Mouse (Mus musculus) intestine, embryonic 16.5 days (tissue): ENCODE measurements around the gene Clec3b. TPM values are rescaled to one million over a fixed set of nuclear protein-coding genes. Genes with fewer than 3 reads are reported as not detected.

Experiments
- ATAC-seq: fragments of 200-750 bp; cut with Nextera tagmentation; 2 replicates; pipeline ENCODE4 v1.8.0; 2017; ENCODE audit warnings: moderate TSS enrichment, moderate library complexity
- H3K27ac ChIP-seq: fragments of 300-500 bp; sonication (generic); 2 replicates; pipeline ENCODE4 v1.5.1; 2014; ENCODE audit warnings: mild to moderate bottlenecking, low read length
- H3K27me3 ChIP-seq: fragments of 300-500 bp; sonication (generic); replicated peaks from 2 replicates; pipeline ENCODE4 v1.6.1; 2014; ENCODE audit warnings: low read length, control low read depth, mixed read lengths; ENCODE audit not compliant: control insufficient read depth, insufficient read depth
- H3K36me3 ChIP-seq: fragments of 300-500 bp; sonication (generic); 2 replicates; pipeline ENCODE4 v1.6.1; 2014; ENCODE audit warnings: low read length, control low read depth; ENCODE audit not compliant: control insufficient read depth, insufficient read depth
- H3K4me1 ChIP-seq: fragments of 300-500 bp; sonication (generic); 2 replicates; pipeline ENCODE4 v1.6.1; 2014; ENCODE audit warnings: low read length, control low read depth, mixed read lengths; ENCODE audit not compliant: control insufficient read depth, insufficient read depth
- H3K4me2 ChIP-seq: fragments of 300-500 bp; sonication (generic); 2 replicates; pipeline ENCODE4 v1.6.1; 2014; ENCODE audit warnings: low read depth, low read length, control low read depth
- H3K4me3 ChIP-seq: fragments of 300-500 bp; sonication (generic); 2 replicates; pipeline ENCODE4 v1.5.1; 2014; ENCODE audit warnings: mild to moderate bottlenecking, low read length
- H3K9ac ChIP-seq: fragments of 300-500 bp; sonication (generic); 2 replicates; pipeline ENCODE4 v1.6.1; 2014; ENCODE audit warnings: low read depth, low read length
- H3K9me3 ChIP-seq: fragments of 300-500 bp; sonication (generic); 2 replicates; pipeline ENCODE4 v1.6.1; 2016; ENCODE audit warnings: low read length, control low read depth; ENCODE audit not compliant: control insufficient read depth
- WGBS: fragments of 180-500 bp; shearing (Covaris S2); extraction: QIAGEN DNeasy Blood & Tissue Kit; methylation state at CpG from one replicate; pipeline ENCODE4 v1.1.7; 2014; 5-methylcytosine and 5-hydroxymethylcytosine counted together
- polyA plus RNA-seq: library from polyadenylated mRNA; unstranded; fragments of >200 nt; fragmentation: Nextera tagmentation; extraction: Ambion mirVana; gene quantifications from 2 replicates; pipeline ENCODE4 v1.2.1, GENCODE M21; 2015

Gene Clec3b
- polyA plus RNA-seq, 1 experiment from 2014 or later = 0.27 TPM

DNA sequence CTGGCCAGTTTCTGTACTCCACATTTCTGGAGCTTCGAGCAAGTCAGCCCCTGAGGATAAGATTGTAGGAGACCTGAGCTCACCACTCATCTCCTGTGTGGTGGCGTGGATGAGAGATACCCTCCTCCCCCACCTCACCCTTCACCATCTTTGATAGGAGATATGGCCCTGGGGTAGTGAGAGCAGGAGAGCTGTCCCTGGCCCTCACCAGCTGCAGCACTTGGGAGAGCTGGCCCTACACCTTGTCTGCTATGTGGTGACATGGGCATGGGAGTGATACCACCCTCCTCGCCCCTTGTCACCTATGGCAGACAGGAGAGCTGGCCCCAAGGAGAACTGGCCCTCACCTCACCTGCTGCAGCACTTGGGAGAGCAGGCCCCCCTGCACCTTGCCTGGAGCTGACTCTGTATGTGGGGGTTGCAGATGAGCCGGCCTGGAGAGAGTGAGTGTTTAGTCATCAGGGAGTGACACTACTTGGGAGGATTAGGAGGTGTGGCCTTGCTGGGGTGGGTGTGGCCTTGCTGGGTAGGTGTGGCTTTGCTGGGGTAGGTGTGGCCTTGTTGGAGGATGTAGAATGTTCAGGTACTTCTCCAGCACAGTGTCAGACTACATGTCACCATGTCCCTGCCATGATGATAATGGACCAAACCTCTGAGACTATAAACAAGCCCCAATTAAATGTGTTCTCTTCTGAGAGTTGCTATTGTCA is 12.4 kb downstream of the Clec3b start:
- Histone ChIP-seq H3K36me3 (no peaks in the 10 kb centered on the region), H3K4me3 (no peak overlapping the region), H3K9ac (no peak overlapping the region), H3K4me1 (no peaks in the 10 kb centered on the region), H3K9me3 (no peaks in the 10 kb centered on the region), H3K27ac (no peak overlapping the region), H3K4me2 (no peak overlapping the region), H3K27me3 (no peaks in the 10 kb centered on the region)
- 83% methylated on average over 4 of the region's 4 CpGs for WGBS
- no peak for ATAC-seq

DNA sequence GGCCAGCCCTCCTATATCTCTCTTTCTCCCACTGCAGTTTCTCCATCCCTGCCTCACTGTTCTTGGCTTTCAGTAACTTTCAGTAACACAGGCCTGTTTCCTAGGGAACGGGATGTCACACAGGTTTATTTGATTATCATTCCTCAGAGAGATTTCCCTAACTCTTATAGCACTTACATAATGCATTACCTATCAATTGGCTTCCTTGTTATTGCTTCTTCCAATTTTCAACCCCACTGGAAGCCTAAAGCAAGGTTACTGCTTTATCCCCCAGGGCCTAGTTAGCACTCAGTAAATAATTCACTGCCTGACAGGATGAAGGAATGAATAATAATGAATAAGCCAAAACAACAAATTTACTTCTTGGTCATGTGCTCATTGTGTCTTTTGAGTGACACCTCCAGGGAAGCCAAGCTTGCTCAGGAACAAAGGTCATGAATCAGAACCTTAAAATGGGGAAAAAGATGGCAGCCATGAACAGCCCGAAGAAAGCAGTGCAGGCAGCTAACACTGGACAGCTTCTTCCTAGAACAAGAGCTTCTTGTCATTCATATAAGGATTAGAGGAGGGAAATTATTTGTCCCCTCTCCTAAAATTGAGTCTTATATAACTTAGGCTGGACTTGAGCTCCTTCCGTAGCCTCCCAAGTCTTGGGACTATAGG is 15.2 kb downstream of the Clec3b start:
- Histone ChIP-seq H3K27me3 (no peaks in the 10 kb centered on the region), H3K4me3 (no peak overlapping the region), H3K9me3 (no peaks in the 10 kb centered on the region), H3K4me1 (no peaks in the 10 kb centered on the region), H3K36me3 (no peaks in the 10 kb centered on the region), H3K9ac (no peak overlapping the region), H3K27ac (no peak overlapping the region), H3K4me2 (no peak overlapping the region)
- ATAC-seq = no peak
- WGBS = 91% methylated on average over 3 of the region's 3 CpGs

DNA sequence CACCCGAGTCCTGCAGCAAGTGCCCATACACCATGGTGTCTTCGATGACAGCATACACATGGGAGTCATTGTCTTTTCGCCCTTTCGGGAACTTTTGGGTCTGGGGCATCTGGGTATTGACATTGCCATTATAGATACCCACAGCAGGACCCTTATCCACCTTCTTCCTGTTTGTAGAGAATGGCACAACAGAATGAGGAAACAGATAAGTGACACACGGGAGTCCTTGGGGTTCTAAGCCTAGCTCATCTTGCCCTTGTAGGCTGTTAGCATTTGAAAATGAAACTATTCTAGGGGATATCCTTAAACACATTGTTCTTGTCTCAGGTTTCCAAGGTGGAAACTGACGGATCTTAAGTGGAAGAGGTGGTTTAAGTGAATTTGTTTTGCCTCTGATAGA is 23.0 kb downstream of the Clec3b start:
- H3K9ac ChIP-seq = no peak overlapping the region
- no peak overlapping the region for H3K27ac ChIP-seq
- no peak overlapping the region for H3K4me3 ChIP-seq
- no peaks in the 10 kb centered on the region for H3K4me1 ChIP-seq
- 92% methylated on average over 6 of the region's 6 CpGs for WGBS
- no peak for ATAC-seq
- no peaks in the 10 kb centered on the region for H3K27me3 ChIP-seq
- H3K36me3 ChIP-seq = no peaks in the 10 kb centered on the region; the same call in 1 of the 2 replicates
- no peak overlapping the region for H3K4me2 ChIP-seq
- no peaks in the 10 kb centered on the region for H3K9me3 ChIP-seq

DNA sequence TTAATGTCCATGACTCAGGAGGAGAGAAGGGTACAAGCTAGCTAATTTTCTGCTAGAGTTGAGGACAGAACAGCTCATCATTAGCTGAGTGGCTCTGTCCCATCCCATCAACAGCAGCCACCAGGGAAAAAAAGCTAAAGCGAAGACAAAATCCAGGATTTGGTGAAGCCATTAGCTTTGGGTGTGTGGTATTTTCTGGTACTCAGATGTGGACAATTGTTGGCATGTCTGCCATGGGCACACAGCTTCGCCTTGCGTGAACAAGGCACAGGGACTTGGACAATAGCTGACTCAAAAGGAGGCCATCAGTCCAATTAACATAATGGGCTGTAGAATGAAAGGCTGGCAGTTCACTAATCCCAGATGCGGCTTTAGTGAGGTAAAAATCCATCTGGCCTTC is 23.6 kb downstream of the Clec3b start:
- Histone ChIP-seq H3K27me3 (no peaks in the 10 kb centered on the region), H3K4me2 (no peak overlapping the region), H3K9me3 (no peaks in the 10 kb centered on the region), H3K4me1 (no peaks in the 10 kb centered on the region), H3K9ac (no peak overlapping the region), H3K4me3 (no peak overlapping the region), H3K36me3 (no peaks in the 10 kb centered on the region; the same call in 1 of the 2 replicates), H3K27ac (no peak overlapping the region)
- 86% methylated on average over 4 of the region's 4 CpGs for WGBS
- no peak for ATAC-seq

DNA sequence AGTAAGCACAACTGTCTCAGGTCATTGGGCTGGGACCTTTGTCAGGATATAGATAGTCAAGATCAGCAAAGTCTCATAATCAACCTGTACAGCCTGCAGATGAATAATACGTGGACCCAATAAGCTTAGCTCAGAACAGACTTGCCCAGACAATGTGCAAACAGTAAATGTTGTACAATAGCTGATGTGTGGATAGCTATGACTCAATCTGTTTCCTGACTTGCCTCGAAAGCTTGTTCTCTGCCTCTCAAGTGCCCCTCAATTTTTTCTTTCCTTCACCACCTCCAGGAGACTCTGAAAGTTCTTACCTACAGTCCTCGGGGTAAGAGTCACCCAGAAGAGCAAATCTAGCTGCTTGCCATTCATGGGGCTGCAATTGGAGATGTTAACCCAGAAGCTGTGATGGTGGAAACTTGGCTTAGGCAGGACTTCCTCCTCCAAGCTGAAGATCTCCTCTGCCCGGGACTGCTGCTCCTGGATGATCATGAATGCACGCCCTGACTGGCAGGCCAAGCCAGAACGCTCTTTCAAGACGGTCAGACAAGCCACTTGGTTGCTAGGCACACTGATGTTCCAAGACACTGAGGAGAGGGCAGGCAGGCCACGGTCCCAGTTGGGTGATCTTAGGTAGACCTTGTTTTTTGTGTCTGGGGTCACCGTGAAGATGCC is 26.8 kb downstream of the Clec3b start:
- Histone ChIP-seq H3K27me3 (no peaks in the 10 kb centered on the region), H3K4me3 (no peak overlapping the region), H3K9ac (no peak overlapping the region), H3K4me1 (no peaks in the 10 kb centered on the region), H3K9me3 (no peaks in the 10 kb centered on the region), H3K36me3 (no peaks in the 10 kb centered on the region; the same call in 1 of the 2 replicates), H3K27ac (no peak overlapping the region), H3K4me2 (no peak overlapping the region)
- ATAC-seq = no peak
- WGBS = 91% methylated on average over 9 of the region's 9 CpGs

DNA sequence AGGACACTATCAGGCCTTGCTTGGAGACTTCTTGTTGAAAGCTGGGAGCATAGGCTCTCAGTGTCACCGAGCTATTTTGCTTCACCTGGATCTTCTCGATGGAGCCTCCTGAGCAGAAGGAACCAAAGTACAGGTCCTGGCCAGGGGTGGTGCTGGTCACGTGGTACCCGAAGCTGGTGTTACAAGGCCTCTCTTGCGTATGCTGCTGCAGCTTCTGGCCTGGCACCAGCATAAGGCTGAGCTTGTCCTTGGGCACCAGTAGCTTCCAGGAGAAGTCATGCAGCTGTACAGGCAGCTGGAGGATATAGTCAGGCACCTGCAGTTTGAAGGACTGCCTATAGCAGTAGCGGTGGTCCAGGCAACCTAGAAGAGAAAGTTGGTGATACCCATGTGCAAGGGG is 29.3 kb downstream of the Clec3b start:
- Histone ChIP-seq H3K9ac (no peak overlapping the region), H3K27me3 (no peaks in the 10 kb centered on the region), H3K27ac (no peak overlapping the region), H3K4me1 (no peaks in the 10 kb centered on the region), H3K4me2 (no peak overlapping the region), H3K9me3 (no peaks in the 10 kb centered on the region), H3K4me3 (no peak overlapping the region), H3K36me3 (no peaks in the 10 kb centered on the region; the same call in 1 of the 2 replicates)
- no peak for ATAC-seq
- 96% methylated on average over 6 of the region's 6 CpGs for WGBS

DNA sequence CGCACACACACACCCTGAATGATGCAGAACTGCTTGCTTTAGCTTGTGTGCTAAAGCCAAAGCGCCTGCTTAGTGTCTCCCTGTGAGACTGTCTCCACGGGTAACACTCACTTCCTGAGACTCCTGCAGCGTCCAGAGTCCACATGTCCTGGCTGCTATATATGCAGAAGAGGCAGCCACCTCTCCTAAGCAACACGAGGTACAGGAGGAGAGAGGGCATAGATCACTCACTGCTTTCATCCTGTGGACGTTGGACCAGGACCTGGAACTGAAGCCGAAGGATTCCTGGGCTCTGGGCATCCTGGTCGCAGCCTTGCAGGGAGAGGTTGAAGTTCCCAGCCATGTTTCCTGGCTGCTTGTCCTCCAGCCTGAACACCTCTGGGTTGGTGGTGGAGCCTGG is 32.5 kb downstream of the Clec3b start:
- Histone ChIP-seq H3K4me3 (no peak overlapping the region), H3K27me3 (no peaks in the 10 kb centered on the region), H3K27ac (no peak overlapping the region), H3K9ac (no peak overlapping the region), H3K9me3 (no peaks in the 10 kb centered on the region), H3K4me2 (no peak overlapping the region), H3K4me1 (no peaks in the 10 kb centered on the region), H3K36me3 (no peaks in the 10 kb centered on the region)
- peak; percentile 90 for ATAC-seq
- WGBS = 56% methylated on average over 8 of the region's 8 CpGs

DNA sequence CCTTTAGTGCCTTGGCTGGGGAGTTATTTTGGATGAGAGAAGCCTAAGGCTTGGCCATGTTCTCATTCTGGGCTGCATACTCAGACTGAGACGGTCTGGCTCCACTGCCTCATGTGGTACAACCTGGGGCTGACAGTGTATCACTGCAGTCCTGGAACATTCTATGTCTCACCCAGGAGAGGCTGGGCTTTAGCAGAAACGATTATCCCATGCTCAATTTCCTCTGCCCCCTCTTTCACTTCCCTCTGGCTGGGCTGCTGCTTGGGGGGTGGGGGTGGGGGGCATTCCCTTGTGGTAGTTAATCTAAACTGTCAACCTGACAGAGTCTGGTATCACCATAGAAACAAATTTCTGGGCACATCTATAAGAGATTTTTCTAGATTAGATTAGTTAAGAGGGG is 34.8 kb downstream of the Clec3b start:
- no peak overlapping the region for H3K27ac ChIP-seq
- 57% methylated on average over 2 of the region's 2 CpGs for WGBS
- ATAC-seq = no peak
- H3K4me2 ChIP-seq = no peak overlapping the region
- no peaks in the 10 kb centered on the region for H3K27me3 ChIP-seq
- H3K9me3 ChIP-seq = no peaks in the 10 kb centered on the region
- no peak overlapping the region for H3K9ac ChIP-seq
- no peaks in the 10 kb centered on the region for H3K4me1 ChIP-seq
- no peak overlapping the region for H3K4me3 ChIP-seq
- no peaks in the 10 kb centered on the region for H3K36me3 ChIP-seq

DNA sequence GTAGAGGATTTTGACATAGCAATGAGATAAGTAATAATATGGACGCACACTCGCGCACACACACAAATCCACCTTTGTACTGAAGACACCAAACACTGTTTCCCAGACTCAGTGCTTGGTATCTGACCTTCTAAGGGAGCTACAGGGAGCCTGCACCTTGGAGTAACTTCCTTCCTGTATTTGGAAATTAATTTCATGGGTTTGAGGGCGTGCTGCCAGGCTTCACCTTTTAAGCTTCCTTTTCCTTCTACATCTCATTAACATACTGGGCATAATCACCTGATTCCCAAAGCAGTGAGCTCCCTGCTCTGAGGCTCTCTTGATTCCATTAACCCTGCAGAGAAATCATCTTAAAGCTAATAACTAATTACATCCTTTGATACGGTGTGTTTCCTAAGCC is 35.4 kb downstream of the Clec3b start:
- no peak for ATAC-seq
- no peak overlapping the region for H3K9ac ChIP-seq
- H3K4me3 ChIP-seq = no peak overlapping the region
- H3K4me1 ChIP-seq = no peaks in the 10 kb centered on the region
- no peak overlapping the region for H3K4me2 ChIP-seq
- no peaks in the 10 kb centered on the region for H3K9me3 ChIP-seq
- no peak overlapping the region for H3K27ac ChIP-seq
- H3K27me3 ChIP-seq = no peaks in the 10 kb centered on the region
- 87% methylated on average over 5 of the region's 5 CpGs for WGBS
- no peaks in the 10 kb centered on the region for H3K36me3 ChIP-seq
